ENCODE assay signal across 8 mouse cellular contexts in genomic region chr7:59080109-59080508, GRCm38 (mm10).
A peak's percentile ranks its signal among the peaks of the same experiment; 100 is the strongest.
DNase-seq lines count a peak whose midpoint lies in the region; ATAC-seq and TF ChIP-seq lines count a peak whose summit lies in the region.

No protein-coding gene starts in this region.

- H3K4me2 ChIP-seq in heart, postnatal 0 days (ENCODE audit: low read depth, low read length), result no peak overlapping the region
- no peak overlapping the region for H3K4me2 ChIP-seq in stomach, postnatal 0 days (replicated peaks; ENCODE audit: low read depth)

- H3K9me3 ChIP-seq in heart, postnatal 0 days (replicated peaks; ENCODE audit: control insufficient read depth, low read length), result no peaks in the 10 kb centered on the region
- no peaks in the 10 kb centered on the region for H3K9me3 ChIP-seq in stomach, postnatal 0 days (ENCODE audit: control insufficient read depth, low read length)

- peak; percentile 5 for DNase-seq in heart, postnatal 0 days (ENCODE audit: low spot score)
- no peak for DNase-seq in heart, adult 9 months (ENCODE audit: low spot score in 2 of 2)
- DNase-seq in ES-CJ7 (ENCODE audit: low read depth, low spot score), result peak; percentile 38
- peak; percentile 25 to 52 for DNase-seq in cerebellum, postnatal 10 days
- DNase-seq in layer of hippocampus, adult 9-11 months, result peak; percentile 8
- DNase-seq in stomach, postnatal 0 days (ENCODE audit: low spot score), result no peak
- DNase-seq in Muller cell, postnatal 12 days (ENCODE audit: inconsistent ontology term), result no peak

- H3K27ac ChIP-seq in heart, postnatal 0 days (ENCODE audit: low read depth), result no peak overlapping the region
- no peak overlapping the region for H3K27ac ChIP-seq in stomach, postnatal 0 days (replicated peaks)

- no peaks in the 10 kb centered on the region for H3K27me3 ChIP-seq in heart, postnatal 0 days (ENCODE audit: control insufficient read depth, insufficient read depth, low read length)
- H3K27me3 ChIP-seq in stomach, postnatal 0 days (ENCODE audit: control insufficient read depth, insufficient read depth, low read length), result no peaks in the 10 kb centered on the region

- H3K9ac ChIP-seq in heart, postnatal 0 days (replicated peaks; ENCODE audit: low read depth, low read length), result no peak overlapping the region
- H3K9ac ChIP-seq in stomach, postnatal 0 days (ENCODE audit: low read length), result no peak overlapping the region

- 44% methylated on average over 7 of the region's 7 CpGs for WGBS in heart, postnatal 0 days
- WGBS in stomach, postnatal 0 days, result 56% methylated on average over 7 of the region's 7 CpGs

- no peaks in the 10 kb centered on the region for H3K4me1 ChIP-seq in heart, postnatal 0 days (ENCODE audit: control insufficient read depth, insufficient read depth)
- H3K4me1 ChIP-seq in stomach, postnatal 0 days (replicated peaks; ENCODE audit: control insufficient read depth, insufficient read depth), result no peaks in the 10 kb centered on the region

- peak; percentile 53 for TF ChIP-seq CTCF in heart, postnatal 0 days (IDR thresholded peaks at IDR 0.05; ENCODE audit: low read depth)
- peak; percentile 70 for TF ChIP-seq CTCF in stomach, postnatal 0 days (IDR thresholded peaks at IDR 0.05; ENCODE audit: low read depth)

- TF ChIP-seq EP300 in heart, postnatal 0 days (IDR thresholded peaks at IDR 0.05; ENCODE audit: low read depth), result no peak
- TF ChIP-seq EP300 in stomach, postnatal 0 days (optimal IDR thresholded peaks at IDR 0.05), result no peak

- H3K4me3 ChIP-seq in heart, postnatal 0 days (ENCODE audit: low read depth, low read length), result no peak overlapping the region
- no peak overlapping the region for H3K4me3 ChIP-seq in stomach, postnatal 0 days (ENCODE audit: low read depth, low read length)

- H3K36me3 ChIP-seq in heart, postnatal 0 days (replicated peaks; ENCODE audit: control insufficient read depth, insufficient read depth, low read length), result no peaks in the 10 kb centered on the region
- H3K36me3 ChIP-seq in stomach, postnatal 0 days (ENCODE audit: control insufficient read depth, insufficient read depth, low read length), result no peaks in the 10 kb centered on the region

- no peak for ATAC-seq in heart, postnatal 0 days (ENCODE audit: insufficient read depth, low read depth)
- no peak for ATAC-seq in stomach, postnatal 0 days (ENCODE audit: low FRiP score, low TSS enrichment)
- ATAC-seq in megakaryocyte-erythroid progenitor cell, adult 5-6 weeks (replicated peaks; ENCODE audit: low FRiP score, low TSS enrichment, poor library complexity, severe bottlenecking), result no peak

Comparison
In these comparisons a context has a peak if more than half of its experiments do, and no peak if none do; other contexts are left out.
1. DNase-seq: peak in heart, postnatal 0 days (single experiment), ES-CJ7 (single experiment), cerebellum, postnatal 10 days (2 of 2) and layer of hippocampus, adult 9-11 months (single experiment); none in heart, adult 9 months (0 of 2), stomach, postnatal 0 days (single experiment) and Muller cell, postnatal 12 days (single experiment).